Mouse (Mus musculus) left cerebral cortex, adult 11 months (tissue): ENCODE results near the gene Tsr2.
A peak's percentile ranks its signal among the peaks of the same experiment; 100 is the strongest.

ENCODE experiments used
- DNase-seq: peaks from one replicate; pipeline ENCODE4 v3.0.0; 2022; ENCODE audit warnings: low spot score

Tsr2 gene

DNA sequence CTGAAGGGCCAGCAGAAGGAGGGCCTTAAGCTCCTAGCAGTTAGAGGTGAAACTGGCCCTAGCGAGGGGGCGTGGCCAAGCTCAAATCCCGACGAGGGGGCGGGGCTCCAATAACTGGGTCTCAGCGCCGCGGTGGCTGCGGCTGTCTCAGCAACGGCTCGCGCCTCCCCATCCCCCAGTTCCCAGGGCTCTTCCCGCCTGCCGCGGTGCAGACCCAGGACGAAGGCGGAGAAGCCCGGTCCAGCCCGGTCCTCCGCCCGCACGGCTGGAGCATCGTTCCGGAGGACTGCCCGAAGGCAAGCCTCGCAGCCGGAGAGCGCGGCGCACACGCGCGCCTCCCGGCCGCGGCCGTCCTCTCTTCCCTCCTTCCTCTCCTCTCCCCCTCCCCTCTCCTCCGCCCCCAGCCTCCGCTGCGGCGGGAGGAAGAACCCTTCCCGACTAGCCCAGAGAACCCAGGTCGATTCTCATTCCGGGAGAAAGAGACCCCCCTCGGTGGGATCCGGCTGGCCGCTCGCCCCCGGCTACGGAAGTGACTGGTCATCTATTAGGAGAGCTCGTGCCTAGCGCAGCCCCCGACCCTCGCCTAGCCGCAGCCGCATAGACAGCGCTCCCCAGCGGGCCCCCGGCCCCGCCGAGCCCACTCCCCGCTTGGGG, 49.4 kb downstream of the Tsr2 start:
- DNase-seq = peak; percentile 55

DNA sequence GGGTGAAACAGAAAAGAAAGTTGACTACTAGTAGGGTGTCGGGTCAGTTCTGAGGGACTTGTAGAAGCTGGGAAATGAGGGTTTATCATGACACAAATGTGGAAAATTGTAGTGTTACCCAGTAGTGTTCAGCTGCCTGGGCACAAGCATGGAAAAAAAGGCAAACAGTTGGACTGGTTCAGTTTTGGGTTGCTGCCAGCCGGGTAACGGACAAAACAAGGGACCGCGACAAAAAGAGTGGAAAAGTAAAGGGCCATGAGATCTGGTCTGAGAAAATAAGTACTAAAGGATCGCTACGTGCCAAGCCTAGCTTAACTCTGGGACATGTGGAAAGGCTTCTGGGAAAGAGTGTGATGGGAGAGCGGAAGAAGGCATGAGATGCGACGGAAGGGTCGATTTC, 50.0 kb downstream of the Tsr2 start:
- DNase-seq = no peak

DNA sequence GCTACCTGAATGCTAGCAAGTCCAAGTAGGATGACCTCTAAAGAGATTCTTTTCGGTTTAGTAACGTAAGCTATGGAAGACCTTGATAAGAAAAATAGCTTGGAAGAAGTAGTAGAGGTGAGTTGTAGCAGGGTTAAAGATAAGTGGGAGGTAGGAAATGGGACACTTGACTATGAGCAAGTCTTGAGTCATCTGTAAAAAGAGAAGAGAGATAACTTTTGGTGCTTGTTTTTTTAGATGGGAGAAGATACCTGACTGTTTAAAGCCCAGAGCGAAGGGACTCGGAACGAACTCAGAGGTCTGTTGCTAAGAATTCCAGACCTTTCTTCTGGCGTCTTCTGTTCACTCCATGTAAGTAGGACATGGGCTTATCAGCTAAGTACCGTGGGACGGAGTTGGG, 50.5 kb downstream of the Tsr2 start, which contains the start of gene Fgd1:
Gene Fgd1 (plus strand): TSS at position 301 of the 400 bp plus-strand sequence.
- no peak for DNase-seq

DNA sequence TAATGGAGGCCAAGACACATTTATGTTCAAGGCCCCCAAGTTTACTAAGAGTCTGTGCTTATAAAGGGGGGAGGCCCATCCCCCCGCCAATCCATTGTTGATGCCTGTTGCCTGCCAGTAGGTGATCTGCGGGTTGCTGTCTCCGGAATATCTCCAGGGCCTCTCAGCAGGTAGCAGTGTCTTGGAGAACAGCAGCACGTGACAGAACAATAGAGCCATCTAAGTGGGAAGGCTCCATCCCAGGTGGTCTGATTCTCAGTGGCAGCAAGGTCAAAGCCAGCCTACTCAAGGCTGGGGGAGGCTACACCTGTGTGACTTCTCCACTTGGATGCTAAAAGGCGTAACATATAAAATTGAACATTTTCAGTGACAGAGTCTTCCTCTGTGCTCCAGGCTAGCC, 55.1 kb downstream of the Tsr2 start:
- no peak for DNase-seq
